Mouse (Mus musculus) brain, embryonic 14.5 days (tissue): ENCODE results near the gene Aldh5a1.

Source experiments
- CTCF ChIP-seq: fragments of 200-500 bp; IDR thresholded peaks from 2 replicates; pipeline ENCODE4 v1.5.1; 2012; ENCODE audit warnings: inconsistent platforms, mild to moderate bottlenecking, moderate library complexity, borderline replicate concordance; ENCODE audit not compliant: insufficient read depth, insufficient read length; ENCODE audit errors: extremely low read depth
- POLR2A ChIP-seq: fragments of 200-500 bp; IDR thresholded peaks from 2 replicates; pipeline ENCODE4 v1.6.1; 2012; ENCODE audit warnings: mild to moderate bottlenecking, inconsistent platforms, borderline replicate concordance; ENCODE audit not compliant: poor library complexity, insufficient read depth, insufficient read length, severe bottlenecking; ENCODE audit errors: extremely low read depth

DNA sequence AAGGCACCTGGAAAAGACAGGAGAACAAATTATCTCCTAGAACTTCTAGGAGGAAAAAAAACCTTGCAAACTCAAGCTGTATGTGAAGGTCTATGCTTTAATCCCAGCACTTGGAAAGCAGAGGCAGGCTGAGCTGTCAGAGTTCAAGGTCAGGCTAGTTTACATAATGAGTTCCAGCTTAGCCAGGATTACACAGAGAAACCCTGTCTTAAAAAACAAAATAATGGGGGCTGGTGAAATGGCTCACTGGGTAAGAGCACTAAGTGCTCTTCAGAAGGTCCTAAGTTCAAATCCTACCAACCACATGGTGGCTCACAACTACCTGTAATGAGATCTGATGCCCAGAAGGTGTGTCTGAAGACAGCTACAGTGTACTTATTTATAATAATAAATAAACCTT is 6.9 kb downstream of the Aldh5a1 start:
- TF ChIP-seq CTCF (no peak), POLR2A (no peak)
